Mouse (Mus musculus): Measurements from ENCODE around the gene Luzp2. TPM values are rescaled to one million over a fixed set of nuclear protein-coding genes. Genes with fewer than 3 reads are reported as not detected.

Luzp2 gene
- polyA plus RNA-seq, 1 experiment from 2014 or later = 7.6 TPM

DNA sequence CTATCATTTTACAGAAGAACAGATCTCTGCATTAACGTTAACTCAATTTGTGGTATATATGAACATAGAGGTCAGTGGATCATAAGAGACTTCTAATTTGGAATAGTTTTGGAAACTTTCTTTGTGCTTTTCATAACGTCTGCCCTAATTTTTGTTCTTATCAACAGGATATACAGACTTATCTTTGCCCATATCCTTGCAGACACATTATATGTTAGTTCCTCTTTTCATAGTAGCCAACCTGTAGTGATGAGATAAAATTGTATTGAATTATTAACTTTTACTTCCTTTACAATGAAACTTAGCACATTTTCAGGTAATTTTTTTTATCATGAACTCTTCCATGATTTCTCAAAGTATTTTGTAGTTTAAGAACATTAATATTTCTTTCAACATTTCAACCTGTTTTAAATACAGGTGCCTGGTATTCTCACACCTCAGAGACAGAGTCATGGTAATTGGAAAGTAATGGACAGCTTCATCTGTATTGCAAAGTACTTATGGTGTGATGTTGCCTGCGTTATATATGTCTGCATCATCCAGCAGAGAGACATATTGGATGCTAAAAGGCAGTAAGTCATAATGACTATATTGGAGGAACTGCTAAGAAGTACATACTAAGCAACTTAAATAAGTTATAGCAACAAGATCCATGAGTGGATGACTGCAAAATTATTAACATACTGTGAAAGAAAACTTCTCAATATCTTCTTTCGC, 43.8 kb downstream of the Luzp2 start:
- no peak overlapping the region for H3K9ac ChIP-seq
- H3K4me2 ChIP-seq = no peak overlapping the region
- 91% methylated on average over 4 of the region's 4 CpGs for WGBS
- no peaks in the 10 kb centered on the region for H3K4me1 ChIP-seq
- H3K36me3 ChIP-seq (ENCODE audit: poor library complexity, severe bottlenecking) = no peaks in the 10 kb centered on the region
- ATAC-seq = no peak
- no peaks in the 10 kb centered on the region for H3K27me3 ChIP-seq
- no peak overlapping the region for H3K4me3 ChIP-seq
- no peak overlapping the region for H3K27ac ChIP-seq
- no peaks in the 10 kb centered on the region for H3K9me3 ChIP-seq (replicated peaks)

- peak; percentile 77 for ATAC-seq
- H3K27ac ChIP-seq = no peak overlapping the region
- H3K4me2 ChIP-seq = no peak overlapping the region
- H3K4me3 ChIP-seq = no peak overlapping the region
- H3K9me3 ChIP-seq (replicated peaks) = no peaks in the 10 kb centered on the region
- H3K36me3 ChIP-seq (ENCODE audit: poor library complexity, severe bottlenecking) = no peaks in the 10 kb centered on the region
- H3K9ac ChIP-seq = no peak overlapping the region
- H3K4me1 ChIP-seq = no peaks in the 10 kb centered on the region
- no peaks in the 10 kb centered on the region for H3K27me3 ChIP-seq
- 49% methylated on average over 3 of the region's 3 CpGs for WGBS
Measured at GRCm38 (mm10) chr7:54893709-54894627, 58.7 kb downstream of the Luzp2 start.

DNA sequence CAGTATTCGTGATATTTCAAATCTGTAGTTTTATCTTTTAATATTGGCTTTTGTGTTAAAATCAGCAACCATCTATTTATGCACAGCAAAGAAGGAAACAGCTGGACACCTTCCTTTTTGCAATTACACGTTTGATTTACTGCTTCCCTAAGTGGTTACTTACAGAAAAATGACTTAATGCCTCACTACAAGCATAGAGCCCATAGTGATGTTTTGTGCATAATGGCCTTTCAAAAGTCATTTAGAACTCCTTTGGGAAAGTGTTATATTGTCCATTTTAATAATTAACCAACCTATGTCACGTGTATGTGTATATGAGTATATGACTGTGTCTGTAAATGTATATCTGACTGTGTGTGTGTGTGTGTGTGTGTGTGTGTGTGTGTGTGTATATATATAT, 63.3 kb downstream of the Luzp2 start:
- Histone ChIP-seq H3K27ac (no peak overlapping the region), H3K36me3 (ENCODE audit: poor library complexity, severe bottlenecking) (no peaks in the 10 kb centered on the region), H3K4me1 (no peaks in the 10 kb centered on the region), H3K27me3 (no peaks in the 10 kb centered on the region), H3K4me3 (no peak overlapping the region), H3K9ac (no peak overlapping the region), H3K4me2 (no peak overlapping the region), H3K9me3 (replicated peaks) (no peaks in the 10 kb centered on the region)
- ATAC-seq = no peak
- 75% methylated on average over 3 of the region's 3 CpGs for WGBS

GRCm38 (mm10) chr7:54909958-54910357, 74.7 kb downstream of the Luzp2 start:
- H3K36me3 ChIP-seq (ENCODE audit: poor library complexity, severe bottlenecking) = no peaks in the 10 kb centered on the region

GRCm38 (mm10) chr7:54914030-54914429, 78.7 kb downstream of the Luzp2 start:
- no peak overlapping the region for H3K9ac ChIP-seq
- no peak overlapping the region for H3K4me3 ChIP-seq
- WGBS = 36% methylated on average over 1 of the region's 1 CpGs
- H3K4me2 ChIP-seq = no peak overlapping the region
- no peaks in the 10 kb centered on the region for H3K27me3 ChIP-seq
- ATAC-seq = 0 out of 2 replicates have a peak, but pooled peaks have one; percentile 24
- no peaks in the 10 kb centered on the region for H3K9me3 ChIP-seq (replicated peaks)
- H3K4me1 ChIP-seq = no peaks in the 10 kb centered on the region
- H3K27ac ChIP-seq = no peak overlapping the region
- H3K36me3 ChIP-seq (ENCODE audit: poor library complexity, severe bottlenecking) = no peaks in the 10 kb centered on the region

More at GRCm38 (mm10) chr7:54909958-54910357, 74.7 kb downstream of the Luzp2 start:
- Histone ChIP-seq H3K9me3 (replicated peaks) (no peaks in the 10 kb centered on the region), H3K4me2 (no peak overlapping the region), H3K4me3 (no peak overlapping the region), H3K4me1 (no peaks in the 10 kb centered on the region), H3K27me3 (no peaks in the 10 kb centered on the region), H3K9ac (no peak overlapping the region), H3K27ac (no peak overlapping the region)
- WGBS = 38% methylated on average over 7 of the region's 7 CpGs
- ATAC-seq = no peak

- H3K27me3 ChIP-seq = no peaks in the 10 kb centered on the region
- no peaks in the 10 kb centered on the region for H3K9me3 ChIP-seq (replicated peaks)
- no peak overlapping the region for H3K4me2 ChIP-seq
- H3K27ac ChIP-seq = no peak overlapping the region
- H3K4me1 ChIP-seq = no peaks in the 10 kb centered on the region
- 79% methylated on average over 3 of the region's 3 CpGs for WGBS
- H3K36me3 ChIP-seq (ENCODE audit: poor library complexity, severe bottlenecking) = no peaks in the 10 kb centered on the region
- no peak overlapping the region for H3K4me3 ChIP-seq
- no peak overlapping the region for H3K9ac ChIP-seq
- ATAC-seq = no peak
Measured at GRCm38 (mm10) chr7:54921991-54922390, 86.7 kb downstream of the Luzp2 start.

- H3K4me2 ChIP-seq = no peak overlapping the region
- ATAC-seq = no peak
- no peaks in the 10 kb centered on the region for H3K9me3 ChIP-seq (replicated peaks)
- H3K27ac ChIP-seq = no peak overlapping the region
- H3K9ac ChIP-seq = no peak overlapping the region
- no peak overlapping the region for H3K4me3 ChIP-seq
- no peaks in the 10 kb centered on the region for H3K4me1 ChIP-seq
- no peaks in the 10 kb centered on the region for H3K36me3 ChIP-seq (ENCODE audit: poor library complexity, severe bottlenecking)
- H3K27me3 ChIP-seq = no peaks in the 10 kb centered on the region
- WGBS = 54% methylated on average over 2 of the region's 2 CpGs
Measured at GRCm38 (mm10) chr7:54956759-54957158, 121.5 kb downstream of the Luzp2 start.

DNA sequence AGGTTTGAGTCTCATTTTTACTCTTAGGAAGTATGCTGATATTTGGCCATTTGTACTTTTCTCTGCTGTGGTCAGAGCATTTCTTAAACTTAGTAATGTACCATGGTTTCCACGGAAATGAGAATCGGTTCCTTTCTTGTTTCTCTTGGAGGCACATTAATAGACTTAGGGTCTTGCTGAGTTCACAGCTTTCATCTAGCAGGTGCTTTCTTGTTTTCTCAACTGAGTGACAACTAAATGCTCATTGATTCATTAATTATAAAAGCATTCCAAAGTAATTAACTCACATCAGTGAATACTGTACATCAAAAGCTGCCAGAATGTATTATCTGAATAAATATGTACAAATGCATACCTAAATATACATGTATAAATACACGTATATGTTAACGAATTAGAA, 127.4 kb downstream of the Luzp2 start:
- Histone ChIP-seq H3K27ac (no peak overlapping the region), H3K4me3 (no peak overlapping the region), H3K27me3 (no peaks in the 10 kb centered on the region), H3K4me1 (0 out of 2 replicates have a peak, but pooled peaks cover 8% of the 10 kb centered on the region), H3K4me2 (no peak overlapping the region), H3K9ac (no peak overlapping the region), H3K36me3 (ENCODE audit: poor library complexity, severe bottlenecking) (no peaks in the 10 kb centered on the region), H3K9me3 (replicated peaks) (no peaks in the 10 kb centered on the region)
- ATAC-seq = no peak
- 38% methylated on average over 4 of the region's 4 CpGs for WGBS

DNA sequence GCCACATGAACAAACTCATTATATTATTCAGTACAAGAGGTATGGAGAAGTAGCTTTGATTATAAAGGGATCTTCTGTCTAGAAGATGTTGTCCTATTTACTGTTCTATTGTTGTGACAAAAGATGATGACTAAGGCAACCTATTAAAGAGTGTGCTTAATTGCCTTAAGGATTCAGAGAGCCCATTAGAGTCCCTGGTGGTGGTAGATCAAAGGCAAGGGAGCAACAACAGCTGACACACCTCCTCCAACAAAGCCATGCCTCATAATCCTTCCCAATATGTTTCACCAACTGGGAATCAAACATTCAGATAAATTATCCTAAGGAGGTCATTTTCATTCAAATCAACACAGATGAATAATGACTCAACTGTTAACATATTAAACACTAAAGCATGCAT, 142.1 kb downstream of the Luzp2 start:
- Histone ChIP-seq H3K4me3 (no peak overlapping the region), H3K36me3 (ENCODE audit: poor library complexity, severe bottlenecking) (no peaks in the 10 kb centered on the region), H3K4me1 (no peaks in the 10 kb centered on the region), H3K9me3 (replicated peaks) (no peaks in the 10 kb centered on the region), H3K4me2 (no peak overlapping the region), H3K9ac (no peak overlapping the region), H3K27ac (no peak overlapping the region), H3K27me3 (no peaks in the 10 kb centered on the region)
- no peak; the same call in 1 of the 2 replicates for ATAC-seq

- no peak overlapping the region for H3K4me3 ChIP-seq
- H3K36me3 ChIP-seq (ENCODE audit: poor library complexity, severe bottlenecking) = no peaks in the 10 kb centered on the region
- H3K27ac ChIP-seq = no peak overlapping the region
- no peak for ATAC-seq
- H3K4me1 ChIP-seq = no peaks in the 10 kb centered on the region
- WGBS = 75% methylated on average over 4 of the region's 4 CpGs
- no peak overlapping the region for H3K9ac ChIP-seq
- no peak overlapping the region for H3K4me2 ChIP-seq
- H3K9me3 ChIP-seq (replicated peaks) = no peaks in the 10 kb centered on the region
- H3K27me3 ChIP-seq = no peaks in the 10 kb centered on the region
Measured at GRCm38 (mm10) chr7:54980585-54980984, 145.3 kb downstream of the Luzp2 start.

- Histone ChIP-seq H3K4me2 (no peak overlapping the region), H3K4me3 (no peak overlapping the region), H3K27ac (no peak overlapping the region), H3K9me3 (replicated peaks) (no peaks in the 10 kb centered on the region), H3K27me3 (no peaks in the 10 kb centered on the region), H3K9ac (no peak overlapping the region), H3K36me3 (ENCODE audit: poor library complexity, severe bottlenecking) (no peaks in the 10 kb centered on the region), H3K4me1 (peaks cover 7% of the 10 kb centered on the region)
- ATAC-seq = peak; percentile 73
- WGBS = 17% methylated on average over 2 of the region's 2 CpGs
Measured at GRCm38 (mm10) chr7:55000397-55000796, 165.1 kb downstream of the Luzp2 start.

- H3K27ac ChIP-seq = no peak overlapping the region
- H3K4me3 ChIP-seq = no peak overlapping the region
- no peaks in the 10 kb centered on the region for H3K9me3 ChIP-seq (replicated peaks)
- H3K4me1 ChIP-seq = 0 out of 2 replicates have a peak, but pooled peaks cover 3% of the 10 kb centered on the region
- no peaks in the 10 kb centered on the region for H3K27me3 ChIP-seq
- no peaks in the 10 kb centered on the region for H3K36me3 ChIP-seq (ENCODE audit: poor library complexity, severe bottlenecking)
- H3K9ac ChIP-seq = no peak overlapping the region
- ATAC-seq = peak; percentile 67; the same call in 1 of the 2 replicates
- 43% methylated on average over 4 of the region's 4 CpGs for WGBS
- no peak overlapping the region for H3K4me2 ChIP-seq
Measured at GRCm38 (mm10) chr7:55009173-55009771, 174.0 kb downstream of the Luzp2 start.

All from forebrain, embryonic 13.5 days (tissue).